Comparison of ENCODE assay signal across 8 mouse cellular contexts in the genomic region with DNA sequence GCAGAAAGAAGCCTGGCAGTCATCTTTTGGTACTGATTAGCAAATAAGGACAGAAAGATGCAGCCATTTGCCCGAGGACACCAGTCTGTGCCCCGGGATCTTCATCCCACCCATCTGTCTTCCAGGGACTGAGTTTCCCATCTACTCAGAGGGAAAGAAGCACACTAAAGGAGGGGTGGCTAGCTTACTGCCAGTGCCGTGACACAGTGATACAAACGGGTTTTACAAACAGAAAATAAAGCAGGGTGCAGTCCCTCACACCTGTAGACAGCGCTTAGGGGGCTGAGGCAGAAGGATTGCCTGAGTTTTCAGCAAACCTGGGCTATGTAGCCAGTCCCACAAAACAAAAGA. TPM values are rescaled to one million over a fixed set of nuclear protein-coding genes. Genes with fewer than 3 reads are reported as not detected.
DNase-seq lines count a peak whose midpoint lies in the region; ATAC-seq and TF ChIP-seq lines count a peak whose summit lies in the region.

No protein-coding gene starts in this region.

- peak overlapping the region; percentile 82 for H3K4me2 ChIP-seq in heart, embryonic 11.5 days

- TF ChIP-seq CTCF in ES-Bruce4 (IDR thresholded peaks at IDR 0.05; ENCODE audit: low read depth, low read length), result no peak

- TF ChIP-seq POLR2A in ES-Bruce4 (IDR thresholded peaks at IDR 0.05; ENCODE audit: insufficient read depth, low read length), result no peak

- DNase-seq in heart, postnatal 36 days, result no peak
- no peak for DNase-seq in hindbrain, embryonic 10.5 days (ENCODE audit: low spot score)
- DNase-seq in ovary, postnatal 14 days (ENCODE audit: low spot score), result no peak
- no peak for DNase-seq in thymus, postnatal 25 days
- DNase-seq in ovary, adult 18-20 months (ENCODE audit: low spot score), result no peak

- peaks cover 9% of the 10 kb centered on the region for H3K36me3 ChIP-seq in heart, embryonic 11.5 days (ENCODE audit: control insufficient read depth, insufficient read depth, low read length)
- no peaks in the 10 kb centered on the region for H3K36me3 ChIP-seq in ES-Bruce4 (ENCODE audit: control insufficient read depth, insufficient read depth, low read length, poor library complexity, severe bottlenecking)
- H3K36me3 ChIP-seq in hindbrain, embryonic 10.5 days, result peaks cover 25% of the 10 kb centered on the region

- intact Hi-C loops in heart, postnatal 36 days (cut with DNase I), result loop anchor here (10.0 kb wide), 1 partner anchor 659 kb away; no protein-coding TSS in a partner anchor

- 12% methylated on average over 5 of the region's 5 CpGs for WGBS in heart, embryonic 11.5 days (ENCODE audit: insufficient replicate concordance)
- WGBS in hindbrain, embryonic 10.5 days, result 12% methylated on average over 5 of the region's 5 CpGs

- no peak for TF ChIP-seq EP300 in ES-Bruce4 (IDR thresholded peaks at IDR 0.05; ENCODE audit: insufficient read depth, low read depth, low read length)

- H3K27me3 ChIP-seq in heart, embryonic 11.5 days (ENCODE audit: control insufficient read depth, insufficient read depth, low read length), result peaks cover 4% of the 10 kb centered on the region; the same call in 1 of the 2 replicates
- no peaks in the 10 kb centered on the region for H3K27me3 ChIP-seq in ES-Bruce4 (ENCODE audit: control insufficient read depth, insufficient read depth, low read length, poor library complexity, severe bottlenecking)
- peaks cover 10% of the 10 kb centered on the region; the same call in 1 of the 2 replicates for H3K27me3 ChIP-seq in hindbrain, embryonic 10.5 days (ENCODE audit: insufficient read depth, poor library complexity, severe bottlenecking)

- H3K4me1 ChIP-seq in heart, embryonic 11.5 days (ENCODE audit: control insufficient read depth, insufficient read depth, low read length), result peaks cover 8% of the 10 kb centered on the region
- no peaks in the 10 kb centered on the region for H3K4me1 ChIP-seq in ES-Bruce4 (ENCODE audit: control insufficient read depth, insufficient read depth, low read length)
- peaks cover 25% of the 10 kb centered on the region for H3K4me1 ChIP-seq in hindbrain, embryonic 10.5 days (replicated peaks)

- no peak overlapping the region for H3K27ac ChIP-seq in heart, embryonic 11.5 days (ENCODE audit: low read depth, low read length)
- no peak overlapping the region for H3K27ac ChIP-seq in ES-Bruce4 (ENCODE audit: insufficient read depth, low read length)
- peak overlapping the region; percentile 92 for H3K27ac ChIP-seq in hindbrain, embryonic 10.5 days

- peak overlapping the region; percentile 91 for H3K4me3 ChIP-seq in heart, embryonic 11.5 days (ENCODE audit: low read depth, low read length)
- peak overlapping the region; percentile 29 for H3K4me3 ChIP-seq in ES-Bruce4 (ENCODE audit: low read depth, low read length)
- H3K4me3 ChIP-seq in hindbrain, embryonic 10.5 days, result peak overlapping the region; percentile 89

- H3K9me3 ChIP-seq in heart, embryonic 11.5 days (replicated peaks; ENCODE audit: control insufficient read depth, low read length), result no peaks in the 10 kb centered on the region
- H3K9me3 ChIP-seq in ES-Bruce4 (replicated peaks; ENCODE audit: control insufficient read depth, insufficient read depth, low read length, poor library complexity, severe bottlenecking), result no peaks in the 10 kb centered on the region
- no peaks in the 10 kb centered on the region for H3K9me3 ChIP-seq in hindbrain, embryonic 10.5 days

- peak overlapping the region; percentile 46; the same call in 1 of the 2 replicates for H3K9ac ChIP-seq in heart, embryonic 11.5 days (ENCODE audit: low read depth, low read length)
- no peak overlapping the region for H3K9ac ChIP-seq in ES-Bruce4 (ENCODE audit: low read depth, poor library complexity, severe bottlenecking)

- no peak; the same call in 1 of the 2 replicates for ATAC-seq in heart, embryonic 11.5 days (replicated peaks; ENCODE audit: insufficient number of reproducible peaks, low FRiP score, low TSS enrichment)
- ATAC-seq in megakaryocyte-erythroid progenitor cell, adult 5-6 weeks (replicated peaks; ENCODE audit: low FRiP score, low TSS enrichment, poor library complexity, severe bottlenecking), result peak; percentile 22; the same call in 1 of the 2 replicates

RNA-seq across cellular contexts. Expression of gene Cox19, which starts 5.9 kb away (rescaled TPM):
- 85.3 and 95.2 TPM in 2 replicates for polyA plus RNA-seq in heart, embryonic 11.5 days (2014; fragmentation: Nextera tagmentation; extraction: Ambion mirVana)
- 10 to 100 TPM; 80.4 to 83.7 TPM for total RNA-seq in heart, postnatal 36 days (2021)
- polyA plus RNA-seq in ES-Bruce4 (2011; ENCODE audit: insufficient read depth, insufficient read length, low read depth, missing spikeins), result 19.9 and 26.1 TPM in 2 replicates
- polyA plus RNA-seq in hindbrain, embryonic 10.5 days (2016; fragmentation: Nextera tagmentation; extraction: Ambion mirVana), result 116 and 147 TPM in 2 replicates
- total RNA-seq in megakaryocyte-erythroid progenitor cell, adult 5-6 weeks (2014; fragmentation: Nextera tagmentation), result 40.4 and 41.7 TPM in 2 replicates
- total RNA-seq in megakaryocyte-erythroid progenitor cell, adult 5-6 weeks (2017), result 27.4 and 43.8 TPM in 2 replicates

RNA-seq across cellular contexts. Expression of gene Cyp2w1, which starts 7.1 kb away (rescaled TPM):
- polyA plus RNA-seq in heart, embryonic 11.5 days (2014; fragmentation: Nextera tagmentation; extraction: Ambion mirVana), result not detected in 2 replicates
- not detected for total RNA-seq in heart, postnatal 36 days (2021)
- polyA plus RNA-seq in ES-Bruce4 (2011; ENCODE audit: insufficient read depth, insufficient read length, low read depth, missing spikeins), result not detected in 2 replicates
- polyA plus RNA-seq in hindbrain, embryonic 10.5 days (2016; fragmentation: Nextera tagmentation; extraction: Ambion mirVana), result not detected in 2 replicates
- not detected in 2 replicates for total RNA-seq in megakaryocyte-erythroid progenitor cell, adult 5-6 weeks (2014; fragmentation: Nextera tagmentation)
- total RNA-seq in megakaryocyte-erythroid progenitor cell, adult 5-6 weeks (2017), result not detected in 2 replicates

RNA-seq across cellular contexts. Expression of gene Adap1, which starts 19.9 kb away (rescaled TPM):
- 1.4 and 2.5 TPM in 2 replicates for polyA plus RNA-seq in heart, embryonic 11.5 days (2014; fragmentation: Nextera tagmentation; extraction: Ambion mirVana)
- 1 to 10 TPM; 1.4 to 1.5 TPM for total RNA-seq in heart, postnatal 36 days (2021)
- 16.5 and 17.0 TPM in 2 replicates for polyA plus RNA-seq in ES-Bruce4 (2011; ENCODE audit: insufficient read depth, insufficient read length, low read depth, missing spikeins)
- 0.65 and 1.5 TPM in 2 replicates for polyA plus RNA-seq in hindbrain, embryonic 10.5 days (2016; fragmentation: Nextera tagmentation; extraction: Ambion mirVana)
- total RNA-seq in megakaryocyte-erythroid progenitor cell, adult 5-6 weeks (2014; fragmentation: Nextera tagmentation), result 6.0 and 14.7 TPM in 2 replicates
- total RNA-seq in megakaryocyte-erythroid progenitor cell, adult 5-6 weeks (2017), result 3.0 and 8.0 TPM in 2 replicates

RNA-seq across cellular contexts. Expression of gene Gpr146, which starts 32.2 kb away (rescaled TPM):
- 7.2 and 7.5 TPM in 2 replicates for polyA plus RNA-seq in heart, embryonic 11.5 days (2014; fragmentation: Nextera tagmentation; extraction: Ambion mirVana)
- 10 to 100 TPM; 43.6 to 56.2 TPM for total RNA-seq in heart, postnatal 36 days (2021)
- 0.82 and 0.91 TPM in 2 replicates for polyA plus RNA-seq in ES-Bruce4 (2011; ENCODE audit: insufficient read depth, insufficient read length, low read depth, missing spikeins)
- polyA plus RNA-seq in hindbrain, embryonic 10.5 days (2016; fragmentation: Nextera tagmentation; extraction: Ambion mirVana), result 2.0 and 2.8 TPM in 2 replicates
- total RNA-seq in megakaryocyte-erythroid progenitor cell, adult 5-6 weeks (2014; fragmentation: Nextera tagmentation), result 7.5 and 7.9 TPM in 2 replicates
- total RNA-seq in megakaryocyte-erythroid progenitor cell, adult 5-6 weeks (2017), result 5.3 and 6.0 TPM in 2 replicates

RNA-seq across cellular contexts. Expression of gene C130050O18Rik, which starts 59.7 kb away (rescaled TPM):
- polyA plus RNA-seq in heart, embryonic 11.5 days (2014; fragmentation: Nextera tagmentation; extraction: Ambion mirVana), result 0.17 and 0.21 TPM in 2 replicates
- total RNA-seq in heart, postnatal 36 days (2021), result under 1 TPM; 0.62 to 0.64 TPM
- not detected in 2 replicates for polyA plus RNA-seq in ES-Bruce4 (2011; ENCODE audit: insufficient read depth, insufficient read length, low read depth, missing spikeins)
- 0.43 TPM in 1 of 2 replicates, not detected in the other for polyA plus RNA-seq in hindbrain, embryonic 10.5 days (2016; fragmentation: Nextera tagmentation; extraction: Ambion mirVana)
- 0.79 TPM in 1 of 2 replicates, not detected in the other for total RNA-seq in megakaryocyte-erythroid progenitor cell, adult 5-6 weeks (2014; fragmentation: Nextera tagmentation)
- 0.08 TPM in 1 of 2 replicates, not detected in the other for total RNA-seq in megakaryocyte-erythroid progenitor cell, adult 5-6 weeks (2017)

Comparison
In these comparisons a context has a peak if more than half of its experiments do, and no peak if none do; other contexts are left out.
1. H3K4me3 ChIP-seq: peak in every context shown above with its lines; median percentile 91 in heart, embryonic 11.5 days; 89 in hindbrain, embryonic 10.5 days; 29 in ES-Bruce4.